Mouse (Mus musculus) c-Kit-positive CD71-positive TER-119-negative erythroid progenitor cells, embryonic 14.5 days (primary cell): ENCODE data around the gene Spata17.
"Not testable (repeated sequence)": the region's sequence is repeated elsewhere in the genome, so short reads cannot be mapped to it uniquely, and the experiment has no call there.

Experiments used
- DNase-seq: peaks from one replicate; pipeline ENCODE4 v3.0.0-alpha.2; 2013; ENCODE audit warnings: low read depth

The Spata17 gene

DNA sequence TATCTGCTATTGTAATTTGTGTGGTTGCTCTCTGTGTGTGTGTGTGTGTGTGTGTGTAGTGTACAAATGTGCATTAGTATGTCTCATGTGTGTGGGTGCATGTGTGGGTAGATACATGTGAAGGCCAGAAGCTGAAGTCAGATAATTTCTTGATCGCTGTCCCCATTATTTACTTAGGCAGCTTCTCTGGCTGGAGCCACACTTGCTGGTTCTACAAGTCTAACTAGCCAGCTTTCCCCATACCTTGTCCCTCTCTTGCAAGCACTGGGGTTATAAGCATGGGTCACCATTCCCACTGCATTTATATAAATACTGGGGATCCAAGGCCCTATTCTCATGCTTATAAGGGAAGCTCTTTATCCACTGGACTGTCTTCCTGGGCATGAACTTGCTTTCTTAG, 39.3 kb downstream of the Spata17 start:
- DNase-seq = no peak

- DNase-seq = no peak
These were observed 44.9 kb downstream of the Spata17 start for GRCm38 (mm10) chr1:187170361-187170760.

DNA sequence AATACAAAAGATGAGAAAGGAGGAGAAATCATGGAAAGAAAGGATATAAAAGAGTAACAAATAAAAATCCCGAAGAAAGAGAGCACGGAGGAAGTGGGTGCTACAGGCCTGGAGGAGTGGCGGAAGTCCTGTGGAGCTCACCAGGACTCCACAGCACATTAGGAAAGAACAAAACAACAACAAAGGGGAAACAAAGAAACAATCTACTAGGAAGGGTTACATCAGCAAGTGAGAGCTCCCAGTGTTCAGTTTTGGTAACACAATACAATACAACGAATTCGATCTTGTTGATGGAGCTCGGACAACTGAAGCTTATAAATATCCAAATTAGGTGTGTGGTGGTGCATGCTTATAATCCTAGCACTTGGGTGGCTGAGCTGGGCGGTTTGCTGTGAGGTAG, 45.6 kb downstream of the Spata17 start:
- DNase-seq = no peak

- no peak for DNase-seq
These were observed 51.7 kb downstream of the Spata17 start for GRCm38 (mm10) chr1:187163571-187163970.

- no peak for DNase-seq
These were observed 59.6 kb downstream of the Spata17 start for GRCm38 (mm10) chr1:187155658-187156057.

- DNase-seq = no peak
These were observed 61.6 kb downstream of the Spata17 start for GRCm38 (mm10) chr1:187153681-187154080.

GRCm38 (mm10) chr1:187152571-187152970, 62.7 kb downstream of the Spata17 start:
- DNase-seq = no peak

GRCm38 (mm10) chr1:187142984-187143383, 72.3 kb downstream of the Spata17 start:
- no peak for DNase-seq

DNA sequence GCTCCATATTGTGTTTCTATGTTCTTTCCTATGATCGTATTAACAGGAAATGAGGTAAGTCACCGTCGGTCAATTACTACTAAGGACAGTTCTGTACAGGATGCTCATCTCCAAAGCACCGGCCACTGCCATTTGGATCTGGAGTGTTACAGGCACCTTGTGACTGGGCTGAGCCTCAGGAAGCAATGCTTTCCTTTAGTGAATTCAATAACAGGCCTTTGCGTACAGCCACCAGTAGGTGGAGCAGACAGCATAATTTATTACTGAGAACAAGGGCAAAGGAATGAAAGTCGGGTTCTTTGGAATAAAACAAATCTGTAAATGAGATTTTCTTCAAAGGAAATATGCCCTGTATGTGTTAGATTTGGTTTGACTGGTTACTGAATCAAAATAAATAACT, 77.8 kb downstream of the Spata17 start:
- peak; percentile 2 for DNase-seq

DNA sequence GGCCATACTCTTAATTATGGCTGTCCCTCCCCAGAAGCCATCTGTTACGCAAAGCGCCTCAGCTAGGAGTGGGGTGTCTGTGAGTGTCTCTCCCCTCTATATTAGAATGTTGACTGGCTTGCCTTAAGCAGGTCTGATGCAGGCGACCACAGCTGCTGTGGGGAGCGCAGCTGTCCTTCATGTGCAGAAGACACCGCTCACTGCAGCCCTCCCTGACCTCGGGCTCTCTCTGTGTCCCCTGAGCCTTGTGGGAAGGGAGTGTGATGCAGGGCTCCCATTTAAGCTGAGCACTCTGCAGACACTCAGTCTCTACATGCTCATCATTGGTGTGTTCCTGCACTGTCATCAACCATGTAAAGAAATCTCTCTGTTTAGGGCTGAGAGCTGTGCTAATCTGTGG, 79.4 kb downstream of the Spata17 start:
- DNase-seq = no peak

DNA sequence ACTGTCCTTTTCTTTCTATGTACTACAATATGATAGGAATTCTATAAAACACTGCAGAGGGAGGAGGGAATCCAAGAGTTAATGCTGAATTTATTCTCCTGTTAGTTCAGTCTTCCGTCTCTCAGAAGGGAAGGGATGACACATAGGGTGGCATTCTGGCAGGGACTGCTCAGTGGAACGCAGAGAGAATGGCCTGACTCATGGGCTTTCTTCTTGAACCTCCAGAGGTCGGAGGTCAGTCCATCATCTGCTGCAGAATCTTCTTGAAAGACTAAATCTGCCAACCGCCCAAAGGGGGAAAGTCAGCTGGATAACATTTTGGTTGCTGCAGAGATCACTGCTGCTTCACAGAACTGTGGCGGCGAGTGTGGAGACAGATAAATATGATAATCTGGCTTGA, 81.4 kb downstream of the Spata17 start:
- no peak for DNase-seq

DNA sequence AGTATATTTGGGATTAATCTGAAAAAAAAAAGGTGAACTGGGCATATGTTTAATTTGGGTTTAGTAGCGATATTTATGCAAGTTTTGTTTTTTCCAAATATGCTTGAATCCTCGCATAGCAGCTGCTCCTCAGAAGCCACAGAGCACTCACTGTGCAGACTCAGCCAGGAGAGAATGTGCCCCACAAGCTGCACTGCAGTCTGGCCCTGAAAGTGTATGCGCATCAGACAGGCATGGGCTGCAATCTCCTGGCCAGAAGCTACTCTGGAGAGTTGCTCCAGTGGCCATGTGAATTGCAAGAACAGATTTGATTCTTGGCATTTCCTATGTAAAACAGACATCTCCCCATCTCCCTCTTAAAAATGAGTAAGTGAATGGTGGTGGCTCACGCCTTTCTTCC, 82.9 kb downstream of the Spata17 start:
- no peak for DNase-seq

DNA sequence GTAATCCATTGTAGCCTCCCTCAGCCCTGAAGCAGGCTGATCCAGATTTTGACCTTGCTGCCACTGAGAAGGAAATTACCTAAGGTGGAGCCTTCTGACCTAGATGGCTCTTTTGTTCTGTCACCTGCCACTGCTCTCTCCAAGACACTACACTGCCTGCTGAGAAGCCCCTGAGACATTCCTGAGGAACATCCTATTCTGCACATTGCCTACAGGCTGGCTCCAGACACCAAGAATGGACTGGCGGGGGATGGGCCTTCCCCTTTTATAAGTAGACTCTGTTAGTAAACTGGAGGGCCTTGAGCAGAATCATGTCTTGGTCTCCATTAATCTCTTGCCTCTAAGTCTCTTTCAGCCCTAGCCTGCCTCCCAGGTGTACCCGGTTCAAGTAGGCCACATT, 87.7 kb downstream of the Spata17 start:
- not testable (repeated sequence) for DNase-seq

DNA sequence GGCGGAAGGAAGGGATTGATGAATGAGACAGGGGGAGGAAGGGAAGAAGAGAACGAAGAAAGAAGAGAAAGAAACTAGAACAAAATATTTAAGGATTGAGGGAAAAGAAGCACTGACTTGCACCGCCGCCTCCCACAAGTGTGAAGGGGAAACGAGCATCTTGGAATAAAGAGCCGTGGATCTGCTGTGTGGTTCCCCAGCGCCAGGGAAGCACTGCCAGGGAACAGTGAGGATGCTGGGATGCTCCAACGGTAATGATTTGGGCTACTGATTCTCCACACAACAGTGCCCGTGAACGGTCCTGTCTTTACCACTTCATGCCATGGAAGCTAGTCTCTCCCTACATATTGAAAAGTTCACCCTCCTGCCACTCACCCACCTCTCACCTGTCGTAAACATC, 89.5 kb downstream of the Spata17 start:
- no peak for DNase-seq

DNA sequence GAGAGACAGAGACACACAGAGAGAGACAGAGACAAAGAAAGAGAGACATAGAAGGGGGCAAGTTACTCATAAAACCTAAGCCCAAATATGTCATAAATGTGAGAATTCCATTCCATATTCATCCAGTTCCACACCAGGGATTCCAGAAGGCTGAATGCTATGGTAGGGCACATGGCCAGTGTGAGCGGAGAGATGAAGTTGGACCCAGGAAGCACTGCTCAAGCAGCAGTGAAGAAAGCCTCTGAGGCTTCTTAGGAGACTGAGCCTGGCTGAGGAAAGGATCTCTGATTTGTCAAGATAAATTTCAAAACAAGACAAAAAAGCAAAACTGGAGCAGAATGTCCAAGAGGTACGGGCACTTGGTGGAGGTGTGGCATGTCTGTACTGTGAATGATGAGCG, 90.3 kb downstream of the Spata17 start:
- no peak for DNase-seq

DNA sequence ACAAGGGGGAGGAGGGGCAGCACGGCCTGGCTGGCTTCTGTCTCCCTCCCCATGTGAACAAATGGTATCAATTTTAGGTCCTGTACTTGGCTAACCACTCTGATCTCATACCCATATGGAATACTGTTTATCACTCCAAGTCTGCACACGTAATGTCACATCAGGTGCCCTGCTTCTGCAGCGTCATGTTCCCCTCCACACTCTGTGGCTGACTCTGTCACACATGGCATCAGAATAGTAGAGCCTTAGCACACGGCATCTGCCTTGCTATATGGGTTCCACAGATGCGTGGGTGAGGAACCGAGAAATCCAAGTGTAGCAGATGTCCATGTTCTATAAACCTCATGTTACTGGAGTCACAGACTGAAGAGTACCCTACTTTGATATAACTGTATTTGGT, 96.0 kb downstream of the Spata17 start:
- no peak for DNase-seq

DNA sequence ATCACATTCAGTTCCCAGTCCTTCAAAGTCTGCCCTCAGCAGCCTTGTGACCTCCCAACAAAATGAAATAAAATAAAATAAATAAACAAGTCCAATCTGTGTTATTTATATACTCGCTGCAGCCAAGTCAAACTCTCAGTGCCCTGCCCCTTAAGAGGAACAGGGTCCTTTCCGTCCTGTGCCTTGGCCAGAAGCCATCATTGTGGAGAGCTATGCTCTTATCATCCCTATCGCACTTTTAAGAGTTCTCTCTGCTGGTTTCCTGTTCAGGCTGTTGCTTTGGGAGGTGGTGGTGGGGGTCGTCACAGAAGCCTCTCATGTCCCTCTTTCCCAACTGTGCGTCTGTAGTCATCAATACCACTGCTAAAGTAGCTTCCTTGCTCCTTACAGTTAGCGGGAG, 97.2 kb downstream of the Spata17 start:
- DNase-seq = no peak

DNA sequence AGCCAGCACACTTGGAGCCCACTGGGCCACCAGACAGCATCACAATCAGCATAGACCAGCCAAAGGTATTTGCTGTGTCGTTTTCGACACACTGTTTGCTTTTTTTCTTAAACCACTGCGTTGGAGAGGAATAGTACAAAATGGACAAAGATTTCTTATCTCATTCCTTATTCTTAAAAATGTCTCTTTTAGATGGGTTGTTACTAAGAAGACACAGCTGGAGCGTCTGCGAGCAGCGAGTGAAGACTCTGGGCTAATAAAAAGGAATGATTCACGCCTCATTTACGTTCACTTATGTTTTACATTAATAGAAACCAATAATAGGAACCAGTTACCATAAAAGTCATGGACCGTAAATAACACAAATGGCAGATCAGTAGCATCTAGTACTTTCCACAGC, 101.5 kb downstream of the Spata17 start:
- DNase-seq = no peak

DNA sequence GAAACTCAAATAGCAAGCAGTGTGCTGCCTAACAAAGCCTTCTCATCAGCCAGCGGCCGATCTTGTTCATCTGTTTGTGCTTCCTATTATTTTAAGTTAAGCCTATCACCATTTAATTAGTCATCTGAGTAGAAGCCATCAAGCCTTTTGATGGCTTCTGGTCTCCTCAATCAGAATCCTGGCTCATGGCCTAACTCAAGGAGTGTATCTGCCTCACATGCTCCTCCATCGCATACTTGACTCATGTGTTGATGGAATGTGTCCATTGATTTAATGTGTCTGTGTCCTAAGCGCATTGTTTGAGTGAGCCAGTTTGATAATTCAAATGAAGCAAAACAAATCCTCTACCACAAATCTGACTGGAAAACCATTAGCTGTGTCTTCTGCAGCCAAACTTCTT, 113.1 kb downstream of the Spata17 start:
- DNase-seq = no peak

DNA sequence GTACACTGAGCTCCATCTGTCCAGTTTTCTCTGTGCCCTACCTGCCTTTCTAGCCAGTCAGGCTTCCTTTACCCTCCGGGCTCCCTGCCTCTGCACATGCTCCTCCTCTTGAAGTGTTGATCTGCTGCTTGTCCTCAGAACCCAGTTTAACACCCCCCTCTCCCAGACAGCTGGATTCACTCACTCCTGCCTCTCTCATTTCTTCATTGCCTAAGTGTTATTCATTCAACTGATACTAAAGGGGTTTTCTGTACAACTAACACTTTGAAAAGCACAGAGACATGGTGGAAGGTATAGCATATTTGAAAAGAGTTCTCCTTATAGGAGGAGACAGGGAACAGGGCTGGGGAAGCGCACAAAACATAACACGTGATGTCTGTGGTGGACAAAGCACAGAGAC, 114.1 kb downstream of the Spata17 start:
- DNase-seq = no peak

GRCm38 (mm10) chr1:187100624-187101023, 114.6 kb downstream of the Spata17 start:
- no peak for DNase-seq

DNA sequence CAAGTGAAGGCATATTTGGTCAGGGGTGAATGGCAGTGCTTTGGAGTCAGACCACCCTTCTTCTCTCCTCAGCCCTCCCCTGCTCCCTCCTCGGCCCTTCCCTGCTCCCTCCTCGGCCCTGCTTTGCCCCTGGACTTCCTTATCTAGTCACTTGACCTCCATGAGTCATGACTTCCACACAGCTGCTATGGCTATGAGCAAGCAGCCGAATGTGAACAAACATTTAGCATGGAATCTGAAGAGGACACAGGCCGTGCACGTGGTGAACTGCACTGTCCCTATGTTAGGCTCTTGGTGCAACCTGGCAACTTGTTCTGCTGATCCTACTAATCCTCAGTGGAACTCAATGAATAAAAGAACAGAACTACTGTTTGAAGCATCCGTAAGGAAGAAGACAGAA, 117.0 kb downstream of the Spata17 start:
- no peak for DNase-seq

DNA sequence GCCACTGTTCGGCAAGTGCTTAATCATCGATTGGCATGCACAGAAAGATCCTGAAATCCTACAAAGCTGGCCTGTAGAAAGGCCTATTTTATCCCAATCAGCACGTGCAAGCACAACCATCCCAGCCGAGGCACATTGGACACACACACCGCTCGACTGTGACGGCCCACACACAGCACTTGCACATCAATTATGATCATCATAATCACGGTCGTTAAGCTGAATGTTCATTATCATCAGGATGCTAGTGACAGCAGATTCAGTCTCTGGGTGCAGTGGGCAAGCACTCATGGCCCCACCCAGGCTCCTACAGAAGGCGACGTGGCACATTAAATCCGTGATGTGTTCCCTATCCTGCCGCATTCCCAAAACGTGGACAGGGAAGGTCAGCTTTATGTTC, 122.7 kb downstream of the Spata17 start:
- DNase-seq = no peak

- no peak for DNase-seq
These were observed 126.4 kb downstream of the Spata17 start for GRCm38 (mm10) chr1:187088660-187089395.

DNA sequence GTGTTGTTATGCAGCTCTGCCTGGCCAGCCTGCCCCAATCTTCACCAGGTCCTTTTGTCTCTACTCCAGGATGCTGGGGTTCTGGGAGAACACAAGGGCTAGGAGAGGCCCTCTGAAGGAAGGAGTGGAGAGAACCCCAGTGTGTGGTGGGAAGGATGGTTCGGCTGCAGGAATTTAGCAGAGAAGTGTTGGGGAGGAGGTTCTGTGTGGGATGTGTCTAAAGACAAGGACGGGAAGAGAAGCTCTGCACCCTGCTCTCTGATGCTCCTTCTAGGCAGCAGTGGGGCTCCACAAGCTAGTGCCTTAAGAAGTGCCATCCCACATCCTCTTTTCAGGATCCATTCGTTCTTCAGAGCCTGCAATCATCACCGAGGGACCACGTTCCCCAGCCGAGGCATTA, 129.2 kb downstream of the Spata17 start:
- no peak for DNase-seq
